Mouse (Mus musculus): ENCODE results near the gene Shc1. TPM values are rescaled to one million over a fixed set of nuclear protein-coding genes. Genes with fewer than 3 reads are reported as not detected.

Gene Shc1
- total RNA-seq (2015; ENCODE audit: low replicate concordance) = 14.4 and 25.2 TPM in 2 replicates
- 21.3 and 24.1 TPM in 2 replicates for total RNA-seq (2017; ENCODE audit: low replicate concordance)

DNA sequence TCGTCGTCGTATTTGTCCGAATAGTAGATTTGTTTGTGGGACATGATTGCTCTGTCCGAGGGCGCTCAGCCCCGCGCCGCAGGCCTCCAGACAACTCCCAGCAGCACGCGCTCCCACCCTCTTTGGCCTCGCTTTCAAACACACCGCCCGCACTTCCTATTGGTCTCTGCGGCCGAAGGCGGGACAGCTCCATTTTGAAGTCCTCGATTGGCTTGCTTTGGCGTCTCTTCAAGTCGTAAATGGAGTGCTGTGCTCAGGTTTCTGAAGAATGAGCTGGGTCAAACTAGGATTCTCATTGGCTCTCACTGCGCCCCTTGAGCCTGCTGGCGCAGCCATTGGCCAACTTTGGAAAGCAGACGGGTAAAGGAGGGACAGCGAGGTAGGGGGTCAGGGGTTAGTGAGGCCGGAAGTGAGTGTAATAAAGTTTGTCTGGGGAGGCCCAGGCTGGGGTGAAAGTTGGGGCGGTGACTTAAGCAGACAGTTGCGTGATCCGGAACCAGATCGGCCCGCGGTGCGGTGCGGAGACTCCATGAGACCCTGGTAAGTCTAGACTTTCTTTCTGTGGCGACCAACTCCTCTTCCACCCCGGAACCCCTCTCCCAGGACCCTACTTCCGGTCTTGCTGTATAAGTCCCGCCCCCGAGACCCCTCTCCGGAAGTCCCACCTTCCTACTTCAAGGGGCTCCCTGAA is at the start of gene Shc1, which contains the start of gene Cks1b:
Gene Shc1 (plus strand): TSS at position 274 of the 691 bp plus-strand sequence.
Gene Cks1b (minus strand): TSS at position 214 of the 691 bp plus-strand sequence.
- peak; percentile 83 for ATAC-seq (replicated peaks; ENCODE audit: low FRiP score, poor library complexity, severe bottlenecking)

- ATAC-seq (replicated peaks; ENCODE audit: low FRiP score, poor library complexity, severe bottlenecking) = no peak
These were observed 44.5 kb upstream of the Shc1 start for GRCm38 (mm10) chr3:89373581-89374231.

GRCm38 (mm10) chr3:89377831-89378230 is 40.4 kb upstream of the Shc1 start:
- peak; percentile 4; the same call in 1 of the 2 replicates for ATAC-seq (replicated peaks; ENCODE audit: low FRiP score, poor library complexity, severe bottlenecking)

GRCm38 (mm10) chr3:89378394-89379067 is 39.7 kb upstream of the Shc1 start:
- peak; percentile 68 for ATAC-seq (replicated peaks; ENCODE audit: low FRiP score, poor library complexity, severe bottlenecking)

- no peak for ATAC-seq (replicated peaks; ENCODE audit: low FRiP score, poor library complexity, severe bottlenecking)
These were observed 38.7 kb upstream of the Shc1 start for GRCm38 (mm10) chr3:89379388-89380131.

- ATAC-seq (replicated peaks; ENCODE audit: low FRiP score, poor library complexity, severe bottlenecking) = no peak
These were observed 38.0 kb upstream of the Shc1 start for GRCm38 (mm10) chr3:89380291-89380690.

- no peak for ATAC-seq (replicated peaks; ENCODE audit: low FRiP score, poor library complexity, severe bottlenecking)
These were observed 37.5 kb upstream of the Shc1 start for GRCm38 (mm10) chr3:89380711-89381110.

GRCm38 (mm10) chr3:89381233-89381632 is 37.0 kb upstream of the Shc1 start:
- ATAC-seq (replicated peaks; ENCODE audit: low FRiP score, poor library complexity, severe bottlenecking) = no peak

DNA sequence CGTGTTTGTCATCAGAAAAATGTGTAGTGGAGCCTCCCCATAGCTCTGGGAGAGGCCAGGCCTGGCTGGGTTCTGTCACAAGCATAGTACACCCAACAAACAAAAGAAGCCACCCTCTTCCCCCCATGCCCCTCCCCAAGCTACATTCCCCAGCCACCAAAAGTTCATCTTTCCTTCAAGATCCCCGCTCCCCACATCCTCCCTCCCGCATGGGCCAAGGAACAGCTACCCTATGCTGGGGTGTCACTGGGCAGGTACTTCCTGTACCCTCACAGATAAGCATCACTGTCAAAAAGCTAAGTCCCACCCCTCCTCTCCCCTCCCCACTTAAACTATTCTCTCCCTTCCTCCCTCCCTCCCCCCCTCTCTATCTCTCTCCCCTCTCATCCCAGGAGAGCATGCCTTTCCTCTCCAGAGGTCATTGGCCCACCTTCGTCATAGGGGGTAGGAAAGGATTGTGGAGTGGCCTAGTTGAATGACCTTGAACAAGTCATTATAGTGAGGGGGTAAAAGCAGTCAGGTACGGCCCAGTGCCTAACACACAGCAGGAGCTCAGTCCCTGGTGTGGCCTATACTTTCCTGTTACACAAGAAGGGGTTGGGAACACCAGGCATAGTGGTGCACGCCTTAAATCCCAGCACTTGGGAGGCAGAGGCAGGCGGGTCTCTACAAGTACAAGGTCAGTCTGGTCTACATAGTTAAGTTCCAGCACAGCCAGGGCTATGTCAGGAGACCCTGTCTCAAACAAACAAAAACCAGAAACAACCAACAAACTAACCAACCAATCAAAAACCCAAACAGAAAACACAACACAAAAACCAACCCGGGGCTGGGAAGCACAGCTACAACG is 36.0 kb upstream of the Shc1 start:
- no peak for ATAC-seq (replicated peaks; ENCODE audit: low FRiP score, poor library complexity, severe bottlenecking)

DNA sequence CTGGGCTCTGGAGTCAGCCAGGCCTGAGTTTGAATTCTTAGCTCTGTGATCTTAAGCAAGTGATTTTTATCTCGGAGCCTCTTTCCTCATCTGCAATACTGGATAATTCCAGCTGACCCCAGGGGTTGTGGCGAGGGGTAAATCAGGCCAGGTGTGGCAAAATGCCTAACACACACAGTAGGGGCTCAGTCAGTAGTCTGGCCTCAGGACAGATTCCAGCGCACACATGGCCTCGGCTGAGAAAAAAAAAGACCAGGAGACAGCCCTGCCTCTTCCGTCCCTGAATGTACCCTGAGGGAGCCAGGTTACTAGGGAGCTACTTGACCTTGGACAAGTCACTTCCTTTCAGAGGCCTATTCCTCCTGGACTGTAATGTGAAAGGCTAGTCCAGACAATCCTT is 35.3 kb upstream of the Shc1 start:
- no peak for ATAC-seq (replicated peaks; ENCODE audit: low FRiP score, poor library complexity, severe bottlenecking)

- no peak for ATAC-seq (replicated peaks; ENCODE audit: low FRiP score, poor library complexity, severe bottlenecking)
These were observed 34.5 kb upstream of the Shc1 start for GRCm38 (mm10) chr3:89383651-89384255.

DNA sequence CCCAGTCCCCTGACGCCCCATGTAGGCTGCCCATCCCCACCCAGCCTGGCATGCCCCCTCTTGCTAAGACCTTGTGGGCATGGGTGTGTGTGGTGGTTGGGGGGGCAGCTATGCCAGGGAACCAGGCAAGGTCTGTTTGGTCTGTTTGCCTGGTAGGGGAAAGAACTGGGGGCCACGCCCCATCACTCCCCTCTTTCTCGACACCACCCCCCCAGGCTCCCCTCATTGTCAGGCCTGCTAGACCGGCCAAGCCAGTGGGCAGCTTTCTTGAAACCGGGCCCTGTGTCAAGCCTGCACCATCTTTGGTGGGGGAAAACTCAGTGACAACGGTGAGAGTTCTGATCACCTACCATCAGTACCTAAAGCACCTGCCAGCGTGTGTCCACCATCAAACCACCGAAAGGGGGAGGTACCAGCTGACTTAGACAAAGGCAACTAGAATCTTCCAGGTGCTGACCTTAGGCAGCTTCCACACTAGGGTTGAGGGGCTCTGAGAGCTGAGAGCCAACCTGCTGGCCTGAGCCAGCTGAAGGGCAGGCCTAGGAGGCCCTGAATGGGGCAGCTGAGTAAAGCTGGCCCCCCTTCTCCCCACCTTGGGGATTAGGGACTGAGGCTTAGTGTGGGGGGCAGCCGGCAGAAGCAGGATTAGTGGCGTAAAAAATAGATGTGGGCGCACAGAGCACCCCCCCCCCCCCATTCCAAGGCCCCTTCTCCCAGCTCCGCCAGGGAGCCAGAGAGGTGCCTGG is 33.7 kb upstream of the Shc1 start:
- ATAC-seq (replicated peaks; ENCODE audit: low FRiP score, poor library complexity, severe bottlenecking) = no peak

DNA sequence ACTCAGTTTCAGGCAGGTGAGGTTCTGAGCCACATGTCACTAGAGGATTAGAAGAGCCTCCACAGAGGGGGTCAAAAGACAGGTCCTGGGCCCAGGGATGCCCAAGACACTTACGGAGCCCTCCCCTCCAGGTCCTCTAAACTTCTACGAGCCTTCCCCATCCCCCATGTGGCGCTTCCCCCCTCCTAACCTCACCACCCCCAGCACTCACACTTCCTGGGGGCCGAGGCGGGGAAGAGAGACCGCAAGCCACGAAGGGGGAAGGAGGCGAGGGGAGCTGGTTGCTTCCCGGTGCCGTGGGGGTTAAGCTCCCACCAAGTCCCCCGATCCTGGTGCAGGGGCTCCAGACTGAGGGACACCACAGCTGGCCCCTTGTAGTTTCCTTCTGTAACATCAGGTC is 32.8 kb upstream of the Shc1 start:
- no peak for ATAC-seq (replicated peaks; ENCODE audit: low FRiP score, poor library complexity, severe bottlenecking)

DNA sequence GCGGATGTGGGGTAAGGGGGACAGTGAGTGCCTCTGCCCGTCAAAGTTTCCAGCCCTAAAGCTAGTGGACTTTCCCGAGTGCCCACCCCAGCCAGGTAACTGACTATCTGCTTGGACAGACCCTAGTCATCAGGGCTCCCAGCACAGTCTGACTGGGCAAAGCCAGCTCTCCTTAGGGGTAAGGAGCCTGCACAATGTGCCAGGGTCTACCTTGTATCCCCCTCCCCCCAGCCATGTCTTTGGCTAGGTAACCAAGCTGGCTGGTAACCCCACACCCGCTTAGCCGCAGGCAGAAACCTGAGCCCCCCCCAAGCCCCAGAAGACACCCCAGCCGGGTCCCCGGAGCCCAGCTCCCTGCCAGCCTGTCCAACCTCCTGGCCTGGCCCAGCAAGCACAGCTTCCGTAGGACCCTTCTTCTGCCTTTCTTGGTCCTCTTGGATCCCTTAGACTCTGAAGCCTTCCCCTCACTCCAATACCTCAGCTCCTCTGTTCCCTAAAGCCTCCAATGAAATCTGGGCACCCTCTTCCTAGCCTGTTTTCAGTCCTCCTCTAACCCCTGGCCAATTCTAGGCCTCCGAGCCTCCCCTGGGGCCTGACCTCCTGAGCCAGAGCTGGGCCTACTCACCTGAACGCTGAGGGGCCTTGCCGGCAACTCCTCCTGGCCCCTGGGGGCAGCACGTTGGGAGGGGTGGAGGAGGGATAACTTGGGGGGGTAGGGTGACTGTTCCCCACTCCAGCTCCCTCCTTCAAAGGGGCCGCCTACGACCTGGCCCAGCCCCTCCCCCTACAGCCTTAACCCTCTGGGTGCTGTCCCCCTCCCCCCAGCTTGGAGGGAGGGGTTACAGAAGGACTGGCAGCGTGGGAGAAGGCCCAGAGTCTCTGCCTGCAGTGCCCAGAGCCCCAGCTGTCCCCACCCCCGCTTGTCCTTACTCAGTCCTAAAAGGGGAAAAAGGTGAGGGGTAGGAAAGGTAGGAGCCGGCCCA is 31.5 kb upstream of the Shc1 start:
- no peak for ATAC-seq (replicated peaks; ENCODE audit: low FRiP score, poor library complexity, severe bottlenecking)

DNA sequence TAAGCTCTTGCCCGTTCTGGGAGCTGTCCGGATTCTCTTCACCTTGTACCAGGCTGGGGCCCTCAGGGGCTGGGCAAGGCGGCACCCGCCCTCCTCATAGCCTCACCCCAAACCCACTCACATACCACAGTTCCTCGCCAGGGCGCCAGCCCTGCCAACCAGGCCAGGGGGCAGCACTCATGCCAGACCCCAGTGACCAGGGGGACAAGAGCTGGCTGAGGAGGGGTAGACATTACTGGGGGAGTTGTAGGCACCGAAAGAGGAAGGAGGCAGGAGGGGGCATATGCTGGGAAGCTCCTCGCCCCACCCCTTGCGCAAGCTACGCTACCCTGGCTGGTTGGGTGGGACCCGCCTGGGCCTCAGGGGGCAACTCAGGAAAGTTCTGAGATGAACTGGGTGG is 30.6 kb upstream of the Shc1 start:
- ATAC-seq (replicated peaks; ENCODE audit: low FRiP score, poor library complexity, severe bottlenecking) = no peak

DNA sequence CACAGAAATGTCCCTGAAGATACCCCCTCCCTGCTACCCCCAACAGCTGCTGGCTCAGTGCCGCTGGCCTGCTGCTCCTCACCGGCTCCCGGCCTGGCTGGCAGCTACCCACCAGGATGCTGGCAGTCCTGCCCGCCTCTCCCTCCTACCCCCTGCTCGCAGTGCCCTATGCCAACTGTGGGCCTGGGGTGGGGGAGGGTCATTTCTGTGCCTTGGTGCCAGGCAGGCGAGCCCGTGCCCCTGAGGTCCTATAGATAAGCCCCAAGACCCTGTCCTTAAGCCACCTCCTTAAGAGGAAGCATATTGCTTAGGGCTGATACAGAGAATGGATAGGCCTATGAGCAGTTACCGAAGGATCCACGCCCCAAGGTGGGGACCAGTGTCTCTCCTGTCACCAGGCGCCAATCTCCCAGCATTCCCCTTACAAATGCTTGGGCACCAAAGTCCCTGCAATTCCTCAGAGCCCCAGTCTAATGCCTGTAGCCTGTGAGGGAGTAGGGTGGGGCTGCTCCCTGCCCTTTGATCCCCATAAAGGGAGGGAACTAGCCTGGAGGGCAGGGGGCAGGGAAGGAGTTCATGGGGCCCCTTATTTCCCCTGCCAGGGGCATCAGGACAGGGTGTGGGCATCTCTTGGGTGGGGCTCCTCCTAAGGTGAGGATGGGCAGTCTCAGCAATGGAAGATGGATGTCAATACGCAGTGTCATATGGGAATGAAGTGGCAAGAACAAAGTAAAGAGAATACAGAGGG is 29.9 kb upstream of the Shc1 start:
- no peak for ATAC-seq (replicated peaks; ENCODE audit: low FRiP score, poor library complexity, severe bottlenecking)

All from erythroblast, adult 5-6 weeks (primary cell).